Mouse (Mus musculus) cortical plate, adult 2 months (tissue): ENCODE measurements around the gene Coro2b. TPM values are rescaled to one million over a fixed set of nuclear protein-coding genes. Genes with fewer than 3 reads are reported as not detected.

Experiments
- H3K27ac ChIP-seq: fragments of 200-500 bp; 2 replicates; pipeline ENCODE4 v1.5.1; 2012; ENCODE audit warnings: low read length, control low read depth, inconsistent platforms; ENCODE audit not compliant: insufficient read depth
- H3K4me1 ChIP-seq: fragments of 200-500 bp; 2 replicates; pipeline ENCODE4 v1.6.1; 2011; ENCODE audit warnings: low read length; ENCODE audit not compliant: control insufficient read depth, insufficient read depth
- H3K4me3 ChIP-seq: fragments of 200-500 bp; 2 replicates; pipeline ENCODE4 v1.5.1; 2011; ENCODE audit warnings: mild to moderate bottlenecking, low read length, control low read depth; ENCODE audit not compliant: insufficient read depth
- CTCF ChIP-seq: fragments of 200-500 bp; IDR thresholded peaks from 2 replicates; pipeline ENCODE4 v1.5.1; 2011; ENCODE audit warnings: mild to moderate bottlenecking, control low read depth, low read length; ENCODE audit not compliant: insufficient read depth; ENCODE audit errors: extremely low read depth
- POLR2A ChIP-seq: fragments of 200-500 bp; IDR thresholded peaks from 2 replicates; pipeline ENCODE4 v1.6.1; 2011; ENCODE audit warnings: mild to moderate bottlenecking, low read length, control low read depth; ENCODE audit not compliant: insufficient read depth; ENCODE audit errors: extremely low read depth
- polyA plus RNA-seq: library from polyadenylated mRNA; depleted of rRNA; stranded (reverse); fragments of >200 nt; gene quantifications from 2 replicates; pipeline ENCODE4 v1.2.3, GENCODE M21; 2012

Gene Coro2b
- polyA plus RNA-seq, 1 experiment, result 130 TPM

DNA sequence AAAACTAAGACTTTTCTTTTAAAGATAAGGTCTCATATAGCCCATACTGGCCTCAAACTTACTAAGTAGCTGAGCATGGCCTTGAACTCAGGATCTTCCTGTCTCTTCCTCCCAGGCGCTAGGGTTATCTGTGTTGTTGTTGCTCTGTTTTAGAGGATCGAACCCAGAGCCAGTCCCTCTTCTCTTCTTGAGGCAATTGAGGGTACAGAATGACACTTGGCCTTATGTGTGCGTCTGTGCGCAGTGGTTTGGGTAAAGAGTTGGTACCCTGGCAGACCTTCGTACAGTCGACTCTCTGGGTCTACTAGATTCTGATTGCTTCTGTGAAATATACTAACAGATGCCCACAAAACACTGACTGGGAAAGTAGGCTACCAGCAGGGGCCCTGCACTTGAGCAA is 114.9 kb downstream of the Coro2b start:
- Histone ChIP-seq H3K4me3 (no peak overlapping the region), H3K27ac (no peak overlapping the region), H3K4me1 (no peaks in the 10 kb centered on the region)
- TF ChIP-seq POLR2A (no peak), CTCF (no peak)

GRCm38 (mm10) chr9:62421027-62421426 is 115.8 kb downstream of the Coro2b start:
- Histone ChIP-seq H3K4me1 (peaks cover 2% of the 10 kb centered on the region; the same call in 1 of the 2 replicates), H3K27ac (peak overlapping the region; percentile 80; the same call in 1 of the 2 replicates), H3K4me3 (0 out of 2 replicates have a peak overlapping the region, but pooled peaks have one; percentile 7)
- TF ChIP-seq CTCF (no peak), POLR2A (peak; percentile 82; the same call in 1 of the 2 replicates)

GRCm38 (mm10) chr9:62420261-62420917 is 116.5 kb downstream of the Coro2b start:
- TF ChIP-seq POLR2A (no peak), CTCF (no peak)
- Histone ChIP-seq H3K27ac (peak overlapping the region; percentile 44; the same call in 1 of the 2 replicates), H3K4me3 (no peak overlapping the region), H3K4me1 (peaks cover 2% of the 10 kb centered on the region; the same call in 1 of the 2 replicates)

GRCm38 (mm10) chr9:62418742-62419141 is 118.1 kb downstream of the Coro2b start:
- TF ChIP-seq CTCF (peak; percentile 41), POLR2A (no peak)
- peaks cover 4% of the 10 kb centered on the region for H3K4me1 ChIP-seq
- H3K4me3 ChIP-seq, result no peak overlapping the region
- H3K27ac ChIP-seq, result no peak overlapping the region

DNA sequence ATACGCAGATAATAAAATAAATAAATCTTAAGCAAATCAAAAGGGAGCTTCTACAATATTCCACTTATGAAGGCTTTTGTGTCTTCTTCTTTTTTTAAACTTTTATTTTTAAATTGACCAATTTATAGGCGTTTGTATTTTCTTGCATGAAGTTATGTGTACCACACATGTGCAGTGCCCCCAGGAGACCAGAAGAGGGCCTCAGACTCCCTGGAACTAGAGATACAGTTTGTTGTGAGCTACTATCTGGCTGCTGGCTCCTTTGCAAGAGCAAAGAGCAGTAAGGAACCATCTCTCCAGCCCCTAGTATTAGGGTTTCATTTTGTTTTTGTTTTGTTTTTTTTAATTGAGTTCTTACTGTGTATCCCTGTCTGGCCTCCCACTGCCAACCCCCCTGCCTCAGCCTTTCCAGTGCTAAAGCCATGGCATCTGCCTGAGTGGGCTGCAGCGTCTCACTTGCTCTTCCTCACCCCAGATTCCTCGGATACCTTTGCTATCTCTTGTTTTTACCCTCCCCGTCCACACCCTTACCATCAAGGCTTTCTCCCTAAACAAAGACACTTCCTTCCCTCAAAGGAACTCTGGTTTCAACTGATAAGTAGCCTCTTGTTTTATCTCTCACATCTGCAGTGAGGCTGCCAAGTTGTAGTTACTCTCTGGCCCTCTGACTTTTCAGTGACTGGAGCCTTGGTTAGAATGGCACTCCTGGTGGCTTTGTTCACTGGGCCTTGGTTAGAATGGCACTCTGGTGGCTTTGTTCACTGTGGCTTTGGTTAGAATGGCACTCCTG is 129.3 kb downstream of the Coro2b start:
- H3K4me1 ChIP-seq, result no peaks in the 10 kb centered on the region
- TF ChIP-seq POLR2A, result no peak
- TF ChIP-seq CTCF, result no peak

GRCm38 (mm10) chr9:62406423-62407013 is 130.3 kb downstream of the Coro2b start:
- H3K4me3 ChIP-seq, result no peak overlapping the region
- H3K4me1 ChIP-seq, result no peaks in the 10 kb centered on the region
- H3K27ac ChIP-seq, result no peak overlapping the region
- no peak for TF ChIP-seq CTCF
- TF ChIP-seq POLR2A, result no peak

More for the DNA sequence above, 129.3 kb downstream of the Coro2b start:
- no peak overlapping the region for H3K27ac ChIP-seq
- no peak overlapping the region for H3K4me3 ChIP-seq

DNA sequence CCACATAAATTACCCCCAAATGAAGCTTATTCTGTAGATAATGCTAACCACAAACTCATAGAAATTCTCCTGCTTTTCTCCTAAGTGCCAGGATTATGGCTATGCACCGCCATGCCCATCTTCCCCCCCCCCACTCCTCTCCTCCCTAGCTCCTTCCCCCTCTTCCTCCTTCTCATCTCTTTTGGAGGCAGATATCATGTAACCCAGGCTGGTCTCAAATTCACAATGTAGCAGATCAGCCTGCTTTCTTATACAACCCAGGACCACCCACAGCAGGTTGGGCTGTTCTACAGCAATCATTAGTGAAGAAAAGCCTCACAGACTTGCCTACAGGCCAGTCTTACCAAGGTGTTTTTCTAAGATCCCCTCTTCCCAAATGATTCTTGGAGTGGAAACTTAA is 135.3 kb downstream of the Coro2b start:
- Histone ChIP-seq H3K27ac (no peak overlapping the region), H3K4me3 (no peak overlapping the region), H3K4me1 (no peaks in the 10 kb centered on the region)
- no peak for TF ChIP-seq POLR2A
- no peak for TF ChIP-seq CTCF

DNA sequence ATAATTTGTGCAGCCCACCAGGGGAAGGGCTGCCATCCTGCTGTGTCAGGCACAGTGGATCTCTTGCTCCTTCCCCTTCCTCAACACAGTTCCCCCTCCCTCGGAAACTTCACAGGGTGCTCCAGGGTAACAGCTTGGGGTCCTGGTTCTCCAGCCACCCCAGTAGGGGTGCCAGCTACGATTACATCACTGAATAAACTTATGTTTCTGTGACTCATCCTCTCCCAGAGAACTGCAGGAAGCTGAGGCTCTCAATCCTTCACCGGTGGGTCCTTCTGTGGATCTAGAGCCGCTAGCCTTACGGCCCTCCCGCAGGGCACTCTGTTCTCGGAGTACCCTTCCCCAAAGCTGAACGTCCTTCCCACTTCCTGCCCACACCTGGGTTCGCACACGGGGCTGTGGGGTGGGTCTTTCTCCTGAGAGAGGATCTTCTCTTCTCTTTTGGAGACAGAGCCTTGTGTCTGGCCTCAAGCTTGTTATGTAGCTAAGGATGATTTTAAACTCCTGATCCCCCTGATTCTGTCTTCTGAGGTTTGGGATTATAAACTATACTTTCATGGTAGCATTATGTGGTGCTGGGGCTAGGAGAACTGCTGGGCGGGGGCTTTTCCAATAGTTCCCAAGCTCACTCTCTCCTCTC is 136.2 kb downstream of the Coro2b start:
- no peaks in the 10 kb centered on the region for H3K4me1 ChIP-seq
- H3K4me3 ChIP-seq, result no peak overlapping the region
- no peak overlapping the region for H3K27ac ChIP-seq
- TF ChIP-seq POLR2A (no peak), CTCF (no peak)

DNA sequence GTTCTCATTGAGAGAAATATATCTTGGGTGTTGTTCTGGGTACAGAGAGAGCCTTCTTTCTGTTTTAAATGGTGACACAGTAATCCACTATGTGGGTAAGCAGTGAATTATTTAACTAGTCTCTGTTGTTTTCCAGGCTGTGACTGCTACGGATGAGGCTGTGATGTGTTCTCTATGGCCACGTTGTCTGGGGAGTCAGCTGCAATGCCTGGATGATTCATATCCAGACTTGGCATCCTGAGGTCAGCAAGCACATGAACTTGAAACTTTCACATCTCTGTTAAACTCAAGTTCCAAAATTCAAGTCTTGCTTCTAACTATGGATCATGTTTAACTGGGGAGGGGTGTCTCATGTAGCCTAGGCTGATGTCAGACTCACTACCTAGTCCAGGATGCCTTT is 142.7 kb downstream of the Coro2b start:
- Histone ChIP-seq H3K4me1 (no peaks in the 10 kb centered on the region), H3K27ac (no peak overlapping the region), H3K4me3 (no peak overlapping the region)
- no peak for TF ChIP-seq CTCF
- no peak for TF ChIP-seq POLR2A

DNA sequence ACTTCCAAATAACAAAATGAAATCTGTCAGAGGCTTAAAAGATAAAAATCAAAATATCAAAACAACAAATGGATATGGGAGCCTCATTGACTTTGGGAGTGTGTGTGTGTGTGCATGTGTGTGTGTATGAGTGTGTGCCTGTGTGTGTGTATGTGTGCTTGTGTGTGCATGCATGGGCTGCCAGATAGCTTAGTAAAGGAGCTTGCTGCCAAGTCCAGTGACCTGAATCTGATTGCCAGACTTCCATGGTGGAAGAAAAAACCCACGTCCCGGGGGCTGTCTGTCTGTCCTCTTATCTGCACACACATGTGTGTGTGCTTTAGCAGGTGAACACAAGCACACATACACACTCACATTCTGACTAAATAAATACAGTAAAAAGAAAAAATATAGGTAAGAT is 143.3 kb downstream of the Coro2b start:
- H3K27ac ChIP-seq, result no peak overlapping the region
- no peak for TF ChIP-seq POLR2A
- no peaks in the 10 kb centered on the region for H3K4me1 ChIP-seq
- no peak overlapping the region for H3K4me3 ChIP-seq
